Mouse (Mus musculus): ENCODE data around the gene Olfr1417. TPM values are rescaled to one million over a fixed set of nuclear protein-coding genes. Genes with fewer than 3 reads are reported as not detected.
"Not testable (repeated sequence)": the region's sequence is repeated elsewhere in the genome, so short reads cannot be mapped to it uniquely, and the experiment has no call there.

Gene Olfr1417
- not detected in 2 replicates for polyA plus RNA-seq (2015; fragmentation: Nextera tagmentation; extraction: Ambion mirVana)

DNA sequence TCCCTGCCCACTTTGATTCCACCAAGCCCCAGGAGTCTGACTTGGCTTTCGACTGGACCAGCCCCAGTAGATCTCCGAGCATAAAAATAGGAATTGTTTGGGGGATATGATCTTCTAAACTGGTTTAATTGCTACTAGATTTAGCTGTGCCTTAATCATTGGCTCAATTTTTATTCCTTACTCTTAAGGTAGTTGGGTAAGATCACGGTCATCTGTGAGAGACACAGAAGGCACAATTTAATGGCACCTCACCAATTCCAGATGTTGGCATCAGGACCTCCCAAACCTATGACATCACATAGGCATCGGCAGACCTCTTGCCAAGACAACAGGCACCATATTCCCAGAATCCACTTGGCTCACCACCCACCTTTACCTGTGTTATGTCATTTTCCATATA lies at the start of gene Olfr1417:
TSS of gene Olfr1417 (minus strand) at position 101 of the 400 bp plus-strand sequence.
- no peak within 1 kb of the TSS for H3K27ac ChIP-seq (ENCODE audit: low read length)
- H3K4me1 ChIP-seq (replicated peaks; ENCODE audit: control insufficient read depth, insufficient read depth, low read length), result no peaks in the 10 kb centered on the region
- H3K4me3 ChIP-seq (replicated peaks; ENCODE audit: low read length), result no peak within 1 kb of the TSS
- no peak within 1 kb of the TSS for H3K9ac ChIP-seq (replicated peaks; ENCODE audit: low read depth, low read length)
- H3K27me3 ChIP-seq (replicated peaks; ENCODE audit: control insufficient read depth, insufficient read depth, low read length), result no peaks in the 10 kb centered on the region
- ATAC-seq, result no peak
- no peak within 1 kb of the TSS for H3K4me2 ChIP-seq (ENCODE audit: low read length)
- H3K36me3 ChIP-seq (ENCODE audit: control insufficient read depth, insufficient read depth), result no peaks in the 10 kb centered on the region
- no peaks in the 10 kb centered on the region for H3K9me3 ChIP-seq (ENCODE audit: control insufficient read depth, low read length)
- WGBS, result 91% methylated on average over 4 of the region's 4 CpGs

DNA sequence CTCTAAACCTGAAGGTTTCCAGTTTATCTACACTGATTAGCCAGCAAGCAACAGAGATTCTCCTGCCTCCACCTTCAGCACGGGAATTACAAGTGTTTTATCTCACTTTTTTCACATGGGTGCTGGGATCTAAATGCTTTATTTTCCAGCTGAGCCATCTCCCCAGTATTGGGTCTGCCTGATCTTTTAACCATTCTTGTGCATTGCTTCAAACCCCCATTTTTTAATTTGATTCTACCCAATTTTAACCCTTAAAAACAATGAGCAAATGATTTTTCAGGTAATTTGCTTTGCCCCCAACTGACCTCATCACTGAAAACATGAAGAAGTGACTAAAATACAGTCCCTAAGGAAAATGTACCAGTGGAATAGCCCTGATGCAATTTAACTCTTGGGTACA lies 47.2 kb upstream of the Olfr1417 start, which contains the start of gene Olfr1420:
TSS of gene Olfr1420 (plus strand) at position 301 of the 400 bp plus-strand sequence.
- H3K4me3 ChIP-seq (replicated peaks; ENCODE audit: low read length), result no peak within 1 kb of the TSS
- H3K4me1 ChIP-seq (replicated peaks; ENCODE audit: control insufficient read depth, insufficient read depth, low read length), result no peaks in the 10 kb centered on the region
- H3K27me3 ChIP-seq (replicated peaks; ENCODE audit: control insufficient read depth, insufficient read depth, low read length), result no peaks in the 10 kb centered on the region
- no peaks in the 10 kb centered on the region for H3K36me3 ChIP-seq (ENCODE audit: control insufficient read depth, insufficient read depth)
- no peak within 1 kb of the TSS for H3K4me2 ChIP-seq (ENCODE audit: low read length)
- H3K9ac ChIP-seq (replicated peaks; ENCODE audit: low read depth, low read length), result no peak within 1 kb of the TSS
- H3K9me3 ChIP-seq (ENCODE audit: control insufficient read depth, low read length), result no peaks in the 10 kb centered on the region
- 58% methylated on average over 1 of the region's 1 CpGs for WGBS
- no peak within 1 kb of the TSS for H3K27ac ChIP-seq (ENCODE audit: low read length)
- no peak for ATAC-seq

- not testable (repeated sequence) for H3K4me1 ChIP-seq (replicated peaks; ENCODE audit: control insufficient read depth, insufficient read depth, low read length); H3K27me3 ChIP-seq (replicated peaks; ENCODE audit: control insufficient read depth, insufficient read depth, low read length); H3K27ac ChIP-seq (ENCODE audit: low read length); H3K4me3 ChIP-seq (replicated peaks; ENCODE audit: low read length); H3K36me3 ChIP-seq (ENCODE audit: control insufficient read depth, insufficient read depth); H3K9me3 ChIP-seq (ENCODE audit: control insufficient read depth, low read length); H3K9ac ChIP-seq (replicated peaks; ENCODE audit: low read depth, low read length); ATAC-seq; H3K4me2 ChIP-seq (ENCODE audit: low read length)
- WGBS, result 69% methylated on average over 22 of the region's 22 CpGs
These were observed 39.4 kb upstream of the Olfr1417 start for GRCm38 (mm10) chr19:11878404-11878803.

GRCm38 (mm10) chr19:11875006-11875405 lies 36.0 kb upstream of the Olfr1417 start, which contains the start of gene Olfr1419:
Gene Olfr1419 (minus strand): TSS chr19:11875106.
- no peak within 1 kb of the TSS for H3K4me2 ChIP-seq (ENCODE audit: low read length)
- H3K36me3 ChIP-seq (ENCODE audit: control insufficient read depth, insufficient read depth), result no peaks in the 10 kb centered on the region
- H3K4me1 ChIP-seq (replicated peaks; ENCODE audit: control insufficient read depth, insufficient read depth, low read length), result no peaks in the 10 kb centered on the region
- H3K27me3 ChIP-seq (replicated peaks; ENCODE audit: control insufficient read depth, insufficient read depth, low read length), result no peaks in the 10 kb centered on the region
- WGBS, result 52% methylated on average over 1 of the region's 1 CpGs
- no peak within 1 kb of the TSS for H3K27ac ChIP-seq (ENCODE audit: low read length)
- no peak for ATAC-seq
- H3K9me3 ChIP-seq (ENCODE audit: control insufficient read depth, low read length), result no peaks in the 10 kb centered on the region
- no peak within 1 kb of the TSS for H3K4me3 ChIP-seq (replicated peaks; ENCODE audit: low read length)
- no peak within 1 kb of the TSS for H3K9ac ChIP-seq (replicated peaks; ENCODE audit: low read depth, low read length)

- H3K4me2 ChIP-seq (ENCODE audit: low read length), result no peak overlapping the region
- H3K4me3 ChIP-seq (replicated peaks; ENCODE audit: low read length), result no peak overlapping the region
- H3K27me3 ChIP-seq (replicated peaks; ENCODE audit: control insufficient read depth, insufficient read depth, low read length), result no peaks in the 10 kb centered on the region
- H3K27ac ChIP-seq (ENCODE audit: low read length), result no peak overlapping the region
- H3K9ac ChIP-seq (replicated peaks; ENCODE audit: low read depth, low read length), result no peak overlapping the region
- WGBS, result 78% methylated on average over 2 of the region's 2 CpGs
- no peak for ATAC-seq
- peaks cover 3% of the 10 kb centered on the region; the same call in 1 of the 2 replicates for H3K9me3 ChIP-seq (ENCODE audit: control insufficient read depth, low read length)
- no peaks in the 10 kb centered on the region for H3K4me1 ChIP-seq (replicated peaks; ENCODE audit: control insufficient read depth, insufficient read depth, low read length)
- H3K36me3 ChIP-seq (ENCODE audit: control insufficient read depth, insufficient read depth), result no peaks in the 10 kb centered on the region
These were observed 28.8 kb upstream of the Olfr1417 start for GRCm38 (mm10) chr19:11867837-11868236.

DNA sequence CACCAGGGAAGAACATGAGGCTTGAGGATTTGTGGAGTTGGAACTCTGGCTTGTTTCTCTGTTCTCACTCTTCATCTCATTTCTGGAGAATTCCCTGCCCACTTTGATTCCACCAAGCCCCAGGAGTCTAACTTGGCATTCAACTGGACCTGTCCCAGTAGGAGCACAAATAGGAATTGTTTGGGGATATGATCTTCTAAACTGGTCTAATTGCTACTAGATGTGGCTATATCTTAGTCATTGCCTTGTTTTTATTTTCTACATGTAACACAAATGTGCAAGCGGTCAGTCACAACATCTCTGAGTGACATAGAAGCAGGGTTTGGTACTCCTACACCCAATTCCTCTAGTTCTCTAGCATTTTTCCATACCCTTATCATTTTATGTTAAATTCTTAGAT lies 21.9 kb upstream of the Olfr1417 start, which contains the start of gene Olfr1418:
TSS of gene Olfr1418 (minus strand) at position 101 of the 400 bp plus-strand sequence.
- H3K27ac ChIP-seq (ENCODE audit: low read length), result no peak within 1 kb of the TSS
- no peaks in the 10 kb centered on the region for H3K4me1 ChIP-seq (replicated peaks; ENCODE audit: control insufficient read depth, insufficient read depth, low read length)
- no peak for ATAC-seq
- H3K4me2 ChIP-seq (ENCODE audit: low read length), result no peak within 1 kb of the TSS
- H3K4me3 ChIP-seq (replicated peaks; ENCODE audit: low read length), result no peak within 1 kb of the TSS
- H3K36me3 ChIP-seq (ENCODE audit: control insufficient read depth, insufficient read depth), result no peaks in the 10 kb centered on the region
- 97% methylated on average over 1 of the region's 1 CpGs for WGBS
- H3K9me3 ChIP-seq (ENCODE audit: control insufficient read depth, low read length), result no peaks in the 10 kb centered on the region
- no peaks in the 10 kb centered on the region for H3K27me3 ChIP-seq (replicated peaks; ENCODE audit: control insufficient read depth, insufficient read depth, low read length)
- H3K9ac ChIP-seq (replicated peaks; ENCODE audit: low read depth, low read length), result no peak within 1 kb of the TSS

DNA sequence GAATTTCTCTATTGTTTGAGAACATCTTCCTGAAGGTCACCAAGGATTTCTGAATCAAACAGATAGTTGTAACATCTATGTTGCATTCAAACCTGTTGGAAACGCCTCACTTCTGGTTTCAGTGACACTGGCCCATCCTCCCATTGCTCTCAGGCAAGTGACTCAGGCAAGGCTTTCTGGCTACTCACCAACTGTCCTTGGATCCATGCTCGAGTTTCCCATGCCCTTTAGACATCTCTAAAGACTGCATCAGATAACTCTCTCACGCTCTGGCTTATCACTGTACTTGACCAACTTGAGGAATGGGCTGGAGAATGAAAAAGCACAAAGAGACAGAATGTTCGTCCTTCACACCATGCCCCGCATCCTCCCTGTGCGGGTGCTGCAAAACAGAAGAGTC lies 17.5 kb upstream of the Olfr1417 start:
- Histone ChIP-seq H3K9me3 (ENCODE audit: control insufficient read depth, low read length) (no peaks in the 10 kb centered on the region; the same call in 1 of the 2 replicates), H3K4me2 (ENCODE audit: low read length) (no peak overlapping the region), H3K4me3 (replicated peaks; ENCODE audit: low read length) (no peak overlapping the region), H3K4me1 (replicated peaks; ENCODE audit: control insufficient read depth, insufficient read depth, low read length) (no peaks in the 10 kb centered on the region), H3K27ac (ENCODE audit: low read length) (no peak overlapping the region), H3K9ac (replicated peaks; ENCODE audit: low read depth, low read length) (no peak overlapping the region), H3K36me3 (ENCODE audit: control insufficient read depth, insufficient read depth) (no peaks in the 10 kb centered on the region), H3K27me3 (replicated peaks; ENCODE audit: control insufficient read depth, insufficient read depth, low read length) (no peaks in the 10 kb centered on the region)
- ATAC-seq, result no peak
- WGBS, result 82% methylated on average over 6 of the region's 6 CpGs

DNA sequence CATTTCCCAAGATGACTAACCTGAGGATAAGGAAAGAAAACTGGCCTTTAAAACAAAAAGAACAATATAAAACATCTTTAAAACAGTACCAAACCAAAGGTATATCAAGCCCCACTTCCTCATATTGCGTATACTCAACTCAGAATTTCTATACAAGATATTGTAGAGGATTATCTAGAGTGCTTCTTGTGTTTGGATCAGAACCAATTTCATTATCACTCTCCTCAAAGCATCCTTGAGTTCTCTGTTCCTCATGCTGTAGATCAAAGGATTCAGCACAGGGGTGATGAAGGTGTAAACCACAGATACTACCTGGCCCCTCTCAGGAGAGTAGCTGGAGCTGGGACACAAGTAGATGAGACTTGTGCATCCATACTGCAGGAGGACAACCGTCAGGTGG lies 15.8 kb upstream of the Olfr1417 start:
- no peaks in the 10 kb centered on the region for H3K36me3 ChIP-seq (ENCODE audit: control insufficient read depth, insufficient read depth)
- no peak overlapping the region for H3K4me3 ChIP-seq (replicated peaks; ENCODE audit: low read length)
- no peak overlapping the region for H3K4me2 ChIP-seq (ENCODE audit: low read length)
- H3K27ac ChIP-seq (ENCODE audit: low read length), result no peak overlapping the region
- ATAC-seq, result no peak
- H3K9me3 ChIP-seq (ENCODE audit: control insufficient read depth, low read length), result no peaks in the 10 kb centered on the region; the same call in 1 of the 2 replicates
- 89% methylated on average over 2 of the region's 2 CpGs for WGBS
- no peaks in the 10 kb centered on the region for H3K4me1 ChIP-seq (replicated peaks; ENCODE audit: control insufficient read depth, insufficient read depth, low read length)
- H3K9ac ChIP-seq (replicated peaks; ENCODE audit: low read depth, low read length), result no peak overlapping the region
- H3K27me3 ChIP-seq (replicated peaks; ENCODE audit: control insufficient read depth, insufficient read depth, low read length), result no peaks in the 10 kb centered on the region

GRCm38 (mm10) chr19:11852652-11853051 lies 13.6 kb upstream of the Olfr1417 start:
- no peak overlapping the region for H3K4me3 ChIP-seq (replicated peaks; ENCODE audit: low read length)
- WGBS, result 70% methylated on average over 4 of the region's 4 CpGs
- no peaks in the 10 kb centered on the region for H3K4me1 ChIP-seq (replicated peaks; ENCODE audit: control insufficient read depth, insufficient read depth, low read length)
- no peaks in the 10 kb centered on the region for H3K27me3 ChIP-seq (replicated peaks; ENCODE audit: control insufficient read depth, insufficient read depth, low read length)
- no peaks in the 10 kb centered on the region for H3K36me3 ChIP-seq (ENCODE audit: control insufficient read depth, insufficient read depth)
- no peak overlapping the region for H3K4me2 ChIP-seq (ENCODE audit: low read length)
- H3K27ac ChIP-seq (ENCODE audit: low read length), result no peak overlapping the region
- H3K9me3 ChIP-seq (ENCODE audit: control insufficient read depth, low read length), result no peaks in the 10 kb centered on the region; the same call in 1 of the 2 replicates
- no peak overlapping the region for H3K9ac ChIP-seq (replicated peaks; ENCODE audit: low read depth, low read length)
- no peak for ATAC-seq

DNA sequence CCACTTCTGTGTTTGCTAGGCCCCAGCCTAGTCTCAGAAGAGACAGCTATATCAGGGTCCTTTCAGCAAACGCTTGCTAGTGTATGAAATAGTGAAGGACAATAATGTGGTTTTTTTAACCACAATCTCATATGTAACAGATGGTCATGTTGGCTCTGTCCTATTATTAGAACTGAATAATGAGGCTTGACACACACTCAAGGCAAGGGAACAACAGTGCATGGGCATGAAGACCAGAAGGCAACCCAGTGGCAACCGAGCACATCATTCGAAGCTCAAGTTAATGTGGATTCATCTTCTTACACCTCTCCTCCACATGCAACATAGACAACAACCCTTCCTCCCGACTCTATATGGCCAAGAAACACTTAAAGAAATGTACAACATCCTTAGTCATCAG lies 7.3 kb upstream of the Olfr1417 start:
- no peaks in the 10 kb centered on the region for H3K36me3 ChIP-seq (ENCODE audit: control insufficient read depth, insufficient read depth)

More for the DNA sequence above, 7.3 kb upstream of the Olfr1417 start:
- no peak for ATAC-seq
- Histone ChIP-seq H3K4me2 (ENCODE audit: low read length) (no peak overlapping the region), H3K27ac (ENCODE audit: low read length) (no peak overlapping the region), H3K27me3 (replicated peaks; ENCODE audit: control insufficient read depth, insufficient read depth, low read length) (no peaks in the 10 kb centered on the region), H3K4me3 (replicated peaks; ENCODE audit: low read length) (no peak overlapping the region), H3K9ac (replicated peaks; ENCODE audit: low read depth, low read length) (no peak overlapping the region), H3K4me1 (replicated peaks; ENCODE audit: control insufficient read depth, insufficient read depth, low read length) (no peaks in the 10 kb centered on the region), H3K9me3 (ENCODE audit: control insufficient read depth, low read length) (no peaks in the 10 kb centered on the region)
- 87% methylated on average over 4 of the region's 4 CpGs for WGBS
